Comparison of ENCODE assay signal across 12 mouse cellular contexts in the genomic region with DNA sequence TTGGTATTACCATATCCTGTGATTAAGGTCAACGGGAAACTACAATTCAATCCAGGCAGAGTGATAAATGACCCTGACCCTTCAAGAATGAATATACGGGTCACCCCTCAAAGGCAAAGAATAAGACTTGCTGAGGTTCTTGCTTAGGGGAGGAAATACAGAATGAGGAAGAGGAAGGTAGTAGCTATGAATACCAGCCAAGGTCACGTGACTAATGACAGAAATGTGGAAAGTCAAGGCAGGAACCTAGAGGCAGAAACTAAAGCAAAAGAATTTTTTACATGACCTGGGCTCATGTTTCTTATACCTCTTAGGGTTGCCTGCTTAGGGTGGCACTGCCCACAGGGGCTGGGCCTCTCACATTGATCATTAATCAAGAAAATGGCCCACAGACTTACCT. TPM values are rescaled to one million over a fixed set of nuclear protein-coding genes. Genes with fewer than 3 reads are reported as not detected.
DNase-seq lines count a peak whose midpoint lies in the region; ATAC-seq and TF ChIP-seq lines count a peak whose summit lies in the region.
"Had no signal": no experiment of that assay in that cellular context is flagged by ENCODE, and none has a peak within 500 bp of the region (broad histone marks: within the 10 kb centered on the region; RNA-seq: fewer than 3 reads in every experiment).

No protein-coding gene starts in this region.

- H3K4me3 ChIP-seq in liver, postnatal 0 days (ENCODE audit: low read depth, low read length) = no peak overlapping the region
- no peak overlapping the region for H3K4me3 ChIP-seq in liver, embryonic 11.5 days (ENCODE audit: low read depth, low read length)
- H3K4me3 ChIP-seq in MEL (ENCODE audit: control insufficient read depth in 1 of 2, insufficient read depth in 1 of 2, low read depth in 2 of 2, low read length in 2 of 2) = peak overlapping the region in 1 of 2 experiments; percentile 34; a peak in 2 of 4 replicates
- H3K4me3 ChIP-seq in macrophage (ENCODE audit: inconsistent target) = no peak overlapping the region
- H3K4me3 ChIP-seq in stomach, postnatal 0 days (ENCODE audit: low read depth, low read length) = no peak overlapping the region
- H3K4me3 ChIP-seq: embryonic facial prominence, embryonic 12.5 days; forebrain, embryonic 15.5 days; heart, embryonic 13.5 days; hindbrain, embryonic 13.5 days had no signal

- no peak for TF ChIP-seq RAD21 in MEL (IDR thresholded peaks at IDR 0.05; ENCODE audit: low read depth, low read length)

- no peaks in the 10 kb centered on the region for H3K36me3 ChIP-seq in liver, postnatal 0 days (replicated peaks; ENCODE audit: insufficient read depth, low read length)
- no peaks in the 10 kb centered on the region for H3K36me3 ChIP-seq in liver, embryonic 11.5 days (ENCODE audit: control insufficient read depth, insufficient read depth, low read length)
- H3K36me3 ChIP-seq in MEL (ENCODE audit: control insufficient read depth in 1 of 2, insufficient read depth in 2 of 2, low read length in 2 of 2) = peaks cover 0 to 30% of the 10 kb centered on the region in 2 experiments; a peak in 2 of 4 replicates
- no peaks in the 10 kb centered on the region for H3K36me3 ChIP-seq in macrophage (ENCODE audit: inconsistent target)
- H3K36me3 ChIP-seq in stomach, postnatal 0 days (ENCODE audit: control insufficient read depth, insufficient read depth, low read length) = no peaks in the 10 kb centered on the region
- H3K36me3 ChIP-seq: embryonic facial prominence, embryonic 12.5 days; forebrain, embryonic 15.5 days; heart, embryonic 13.5 days; hindbrain, embryonic 13.5 days had no signal

- ATAC-seq in liver, postnatal 0 days = 0 out of 2 replicates have a peak, but pooled peaks have one; percentile 3
- ATAC-seq in liver, embryonic 11.5 days (replicated peaks; ENCODE audit: low FRiP score) = no peak
- no peak for ATAC-seq in stomach, postnatal 0 days (ENCODE audit: low FRiP score, low TSS enrichment)
- no peak for ATAC-seq in cerebellum, adult (ENCODE audit: insufficient number of reproducible peaks, low FRiP score, low TSS enrichment)
- ATAC-seq: forebrain, embryonic 15.5 days had no signal

- H3K79me2 ChIP-seq in MEL (ENCODE audit: control insufficient read depth, insufficient read depth, low read length, poor library complexity) (peaks cover 1% of the 10 kb centered on the region; the same call in 1 of the 2 replicates), macrophage (ENCODE audit: inconsistent target) (no peaks in the 10 kb centered on the region)

- H3K4me2 ChIP-seq in liver, postnatal 0 days (ENCODE audit: low read depth, low read length) = no peak overlapping the region
- H3K4me2 ChIP-seq in liver, embryonic 11.5 days = no peak overlapping the region
- H3K4me2 ChIP-seq in stomach, postnatal 0 days (replicated peaks; ENCODE audit: low read depth) = no peak overlapping the region
- H3K4me2 ChIP-seq: embryonic facial prominence, embryonic 12.5 days; forebrain, embryonic 15.5 days; heart, embryonic 13.5 days; hindbrain, embryonic 13.5 days had no signal

- H3K27me3 ChIP-seq in liver, postnatal 0 days (ENCODE audit: insufficient read depth, low read length) = no peaks in the 10 kb centered on the region
- no peaks in the 10 kb centered on the region for H3K27me3 ChIP-seq in liver, embryonic 11.5 days (replicated peaks; ENCODE audit: control insufficient read depth, insufficient read depth, low read length)
- H3K27me3 ChIP-seq in MEL (ENCODE audit: control insufficient read depth in 1 of 2, insufficient read depth in 2 of 2, low read length in 2 of 2) = no peaks in the 10 kb centered on the region
- no peaks in the 10 kb centered on the region for H3K27me3 ChIP-seq in stomach, postnatal 0 days (ENCODE audit: control insufficient read depth, insufficient read depth, low read length)
- H3K27me3 ChIP-seq: embryonic facial prominence, embryonic 12.5 days; forebrain, embryonic 15.5 days; heart, embryonic 13.5 days; hindbrain, embryonic 13.5 days had no signal

- TF ChIP-seq EP300 in liver, postnatal 0 days (IDR thresholded peaks at IDR 0.05; ENCODE audit: low read depth) = no peak
- no peak for TF ChIP-seq EP300 in MEL (IDR thresholded peaks at IDR 0.05; ENCODE audit: low read depth in 1 of 2, low read length in 2 of 2)
- TF ChIP-seq EP300 in stomach, postnatal 0 days (optimal IDR thresholded peaks at IDR 0.05) = no peak

- no peak for TF ChIP-seq CTCF in liver, postnatal 0 days (IDR thresholded peaks at IDR 0.05; ENCODE audit: low read depth)
- no peak for TF ChIP-seq CTCF in MEL (IDR thresholded peaks at IDR 0.05 in 2 of 3, conservative IDR thresholded peaks at IDR 0.05 in 1 of 3; ENCODE audit: control insufficient read depth in 1 of 3, insufficient read depth in 1 of 3, low read depth in 2 of 3, low read length in 3 of 3, poor library complexity in 1 of 3, severe bottlenecking in 1 of 3)
- TF ChIP-seq CTCF in stomach, postnatal 0 days (IDR thresholded peaks at IDR 0.05; ENCODE audit: low read depth) = no peak

- H3K27ac ChIP-seq in liver, postnatal 0 days (ENCODE audit: low read depth) = no peak overlapping the region
- no peak overlapping the region for H3K27ac ChIP-seq in liver, embryonic 11.5 days (ENCODE audit: low read depth, low read length)
- H3K27ac ChIP-seq in MEL (ENCODE audit: control insufficient read depth, low read depth, low read length) = peak overlapping the region; percentile 40
- H3K27ac ChIP-seq in macrophage = peak overlapping the region; percentile 30
- no peak overlapping the region for H3K27ac ChIP-seq in stomach, postnatal 0 days (replicated peaks)
- H3K27ac ChIP-seq: embryonic facial prominence, embryonic 12.5 days; forebrain, embryonic 15.5 days; heart, embryonic 13.5 days; hindbrain, embryonic 13.5 days; hindbrain, postnatal 0 days had no signal

- 40% methylated on average over 3 of the region's 3 CpGs for WGBS in liver, postnatal 0 days (ENCODE audit: insufficient replicate concordance)
- WGBS in liver, embryonic 11.5 days = 70% methylated on average over 3 of the region's 3 CpGs
- WGBS in macrophage (ENCODE audit: missing documents) = 40% methylated on average over 3 of the region's 3 CpGs
- WGBS in stomach, postnatal 0 days = 56% methylated on average over 3 of the region's 3 CpGs

- H3K4me1 ChIP-seq in liver, postnatal 0 days (ENCODE audit: insufficient read depth) = peaks cover 12% of the 10 kb centered on the region
- H3K4me1 ChIP-seq in liver, embryonic 11.5 days (replicated peaks; ENCODE audit: control insufficient read depth, insufficient read depth, low read length) = peaks cover 13% of the 10 kb centered on the region
- H3K4me1 ChIP-seq in MEL (ENCODE audit: control insufficient read depth in 1 of 2, insufficient read depth in 2 of 2, low read length in 2 of 2) = peaks cover 13 to 35% of the 10 kb centered on the region in 2 experiments
- H3K4me1 ChIP-seq in stomach, postnatal 0 days (replicated peaks; ENCODE audit: control insufficient read depth, insufficient read depth) = peaks cover 3% of the 10 kb centered on the region; the same call in 1 of the 2 replicates
- H3K4me1 ChIP-seq: forebrain, embryonic 15.5 days had no signal

- H3K9ac ChIP-seq in liver, postnatal 0 days (replicated peaks) = no peak overlapping the region
- H3K9ac ChIP-seq in liver, embryonic 11.5 days (ENCODE audit: low read depth, low read length) = no peak overlapping the region
- H3K9ac ChIP-seq in MEL (ENCODE audit: control insufficient read depth, low read depth, low read length, poor library complexity, severe bottlenecking) = no peak overlapping the region
- H3K9ac ChIP-seq in stomach, postnatal 0 days (ENCODE audit: low read length) = no peak overlapping the region
- H3K9ac ChIP-seq: embryonic facial prominence, embryonic 12.5 days; forebrain, embryonic 15.5 days; heart, embryonic 13.5 days; hindbrain, embryonic 13.5 days had no signal

- no peaks in the 10 kb centered on the region for H3K9me3 ChIP-seq in liver, postnatal 0 days (ENCODE audit: low read length)
- H3K9me3 ChIP-seq in liver, embryonic 11.5 days (ENCODE audit: control insufficient read depth, low read length) = no peaks in the 10 kb centered on the region
- no peaks in the 10 kb centered on the region for H3K9me3 ChIP-seq in MEL (replicated peaks; ENCODE audit: insufficient read depth, low read length)
- no peaks in the 10 kb centered on the region for H3K9me3 ChIP-seq in stomach, postnatal 0 days (ENCODE audit: control insufficient read depth, low read length)
- H3K9me3 ChIP-seq: embryonic facial prominence, embryonic 12.5 days; forebrain, embryonic 15.5 days; heart, embryonic 13.5 days; hindbrain, embryonic 13.5 days had no signal

- no peak for TF ChIP-seq POLR2A in MEL (IDR thresholded peaks at IDR 0.05; ENCODE audit: control insufficient read depth in 1 of 2, insufficient read depth in 1 of 2, low read depth in 1 of 2, low read length in 2 of 2, poor library complexity in 1 of 2)

- DNase-seq in liver, postnatal 0 days = no peak
- DNase-seq in liver, embryonic 11.5 days (ENCODE audit: low spot score) = no peak
- DNase-seq in MEL (ENCODE audit: low read depth, low spot score) (peak; percentile 65), adipocyte (ENCODE audit: low spot score) (no peak)
- no peak for DNase-seq in stomach, postnatal 0 days (ENCODE audit: low spot score)

RNA-seq across cellular contexts. Expression of gene Fbxl14, which starts 6.8 kb away (rescaled TPM):
- polyA plus RNA-seq in liver, postnatal 0 days (2015; fragmentation: Nextera tagmentation; extraction: Ambion mirVana) = 2.4 and 2.5 TPM in 2 replicates
- 6.7 and 6.9 TPM in 2 replicates for polyA plus RNA-seq in liver, embryonic 11.5 days (2014; fragmentation: Nextera tagmentation; extraction: Ambion mirVana)
- total RNA-seq in MEL (2012; rRNA removed) = 58.1 and 59.7 TPM in 2 replicates
- polyA plus RNA-seq in MEL (2012; ENCODE audit: insufficient read depth in 1 of 2, insufficient read length in 2 of 2, low read depth in 1 of 2, low replicate concordance in 2 of 2, missing spikeins in 1 of 2) = 10 to 100 TPM in 1 of 2 experiments, not detected in 1; 65.4 TPM
- 10 to 100 TPM in 5 of 26 experiments, 1 to 10 TPM in 21; 1.3 to 13.3 (median 4.3) TPM for total RNA-seq in macrophage (2018; cell fraction: chromatin; rRNA removed)
- 10 to 100 TPM; 12.1 to 27.8 (median 20.1) TPM for total RNA-seq in macrophage (2018; cell fraction: cytosol; rRNA removed)
- total RNA-seq in macrophage (2018; cell fraction: nucleus; rRNA removed) = 10 to 100 TPM in 20 of 26 experiments, 1 to 10 TPM in 6; 7.9 to 40.7 (median 20.2) TPM
- 15.0 to 19.3 TPM (median 15.8 TPM) in 3 replicates for polyA plus RNA-seq in macrophage (2018)
- 2.9 TPM in 2 replicates for polyA plus RNA-seq in stomach, postnatal 0 days (2015; fragmentation: Nextera tagmentation; extraction: Ambion mirVana)

RNA-seq across cellular contexts. Expression of gene Adipor2, which starts 55.2 kb away (rescaled TPM):
- 53.9 and 58.6 TPM in 2 replicates for polyA plus RNA-seq in liver, postnatal 0 days (2015; fragmentation: Nextera tagmentation; extraction: Ambion mirVana)
- polyA plus RNA-seq in liver, embryonic 11.5 days (2014; fragmentation: Nextera tagmentation; extraction: Ambion mirVana) = 15.8 and 16.5 TPM in 2 replicates
- 37.9 and 41.3 TPM in 2 replicates for total RNA-seq in MEL (2012; rRNA removed)
- polyA plus RNA-seq in MEL (2012; ENCODE audit: insufficient read depth in 1 of 2, insufficient read length in 2 of 2, low read depth in 1 of 2, low replicate concordance in 2 of 2, missing spikeins in 1 of 2) = 10 to 100 TPM in 1 of 2 experiments, not detected in 1; 37.6 TPM
- 10 to 100 TPM in 25 of 26 experiments, 1 to 10 TPM in 1; 9.1 to 30.1 (median 20.5) TPM for total RNA-seq in macrophage (2018; cell fraction: chromatin; rRNA removed)
- 10 to 100 TPM; 42.9 to 63.6 (median 57.2) TPM for total RNA-seq in macrophage (2018; cell fraction: cytosol; rRNA removed)
- total RNA-seq in macrophage (2018; cell fraction: nucleus; rRNA removed) = 10 to 100 TPM; 17.8 to 62.8 (median 40.8) TPM
- 38.1 to 45.9 TPM (median 44.4 TPM) in 3 replicates for polyA plus RNA-seq in macrophage (2018)
- 80.7 and 90.5 TPM in 2 replicates for polyA plus RNA-seq in stomach, postnatal 0 days (2015; fragmentation: Nextera tagmentation; extraction: Ambion mirVana)

Comparison
In these comparisons a context has a peak if more than half of its experiments do, and no peak if none do; other contexts are left out.
1. H3K27ac ChIP-seq: peak in MEL (single experiment) and macrophage (single experiment); none in liver, postnatal 0 days (single experiment), liver, embryonic 11.5 days (single experiment) and stomach, postnatal 0 days (single experiment).